Mouse (Mus musculus) hindbrain, embryonic 12.5 days (tissue): Measurements from ENCODE around the gene Matk. TPM values are rescaled to one million over a fixed set of nuclear protein-coding genes. Genes with fewer than 3 reads are reported as not detected.
"Not testable (repeated sequence)": the region's sequence is repeated elsewhere in the genome, so short reads cannot be mapped to it uniquely, and the experiment has no call there.

ENCODE experiments used
- ATAC-seq: fragments of 200-750 bp; cut with Nextera tagmentation; 2 replicates; pipeline ENCODE4 v1.8.0; 2017; ENCODE audit warnings: moderate TSS enrichment; ENCODE audit not compliant: low FRiP score
- H3K27ac ChIP-seq: fragments of 300-500 bp; sonication (generic); 2 replicates; pipeline ENCODE4 v1.5.1; 2016; ENCODE audit warnings: mild to moderate bottlenecking
- H3K27me3 ChIP-seq: fragments of 300-500 bp; sonication (generic); 2 replicates; pipeline ENCODE4 v1.6.1; 2016; ENCODE audit warnings: mild to moderate bottlenecking
- H3K36me3 ChIP-seq: fragments of 300-500 bp; sonication (generic); 2 replicates; pipeline ENCODE4 v1.6.1; 2016; ENCODE audit warnings: mild to moderate bottlenecking
- H3K4me1 ChIP-seq: fragments of 300-500 bp; sonication (generic); 2 replicates; pipeline ENCODE4 v1.6.1; 2016
- H3K4me2 ChIP-seq: fragments of 300-500 bp; sonication (generic); replicated peaks from 2 replicates; pipeline ENCODE4 v1.6.1; 2016; ENCODE audit warnings: mild to moderate bottlenecking
- H3K4me3 ChIP-seq: fragments of 300-500 bp; sonication (generic); 2 replicates; pipeline ENCODE4 v1.5.1; 2016; ENCODE audit warnings: mild to moderate bottlenecking
- H3K9ac ChIP-seq: fragments of 300-500 bp; sonication (generic); 2 replicates; pipeline ENCODE4 v1.6.1; 2016; ENCODE audit warnings: mild to moderate bottlenecking, moderate library complexity
- H3K9me3 ChIP-seq: fragments of 300-500 bp; sonication (generic); replicated peaks from 2 replicates; pipeline ENCODE4 v1.6.1; 2016; ENCODE audit warnings: mild to moderate bottlenecking
- WGBS: fragments of 180-500 bp; shearing (Covaris S2); methylation state at CpG from one replicate; pipeline ENCODE4 v1.1.7; 2016; 5-methylcytosine and 5-hydroxymethylcytosine counted together
- polyA plus RNA-seq: library from polyadenylated mRNA; unstranded; fragments of >200 nt; fragmentation: Nextera tagmentation; extraction: Ambion mirVana; gene quantifications from 2 replicates; pipeline ENCODE4 v1.2.1, GENCODE M21; 2016

The Matk gene
- 6.3 and 6.8 TPM in 2 replicates for polyA plus RNA-seq

GRCm38 (mm10) chr10:81252424-81253419 lies at the start of gene Matk:
TSS of gene Matk (plus strand) at chr10:81252935.
- Histone ChIP-seq H3K9ac (no peak within 1 kb of the TSS), H3K9me3 (no peaks in the 10 kb centered on the region), H3K27ac (peak within 1 kb of the TSS; percentile 31; the same call in 1 of the 2 replicates), H3K4me2 (peak within 1 kb of the TSS; percentile 49), H3K36me3 (0 out of 2 replicates have a peak, but pooled peaks cover 8% of the 10 kb centered on the region), H3K4me1 (peaks cover 22% of the 10 kb centered on the region), H3K4me3 (peak within 1 kb of the TSS; percentile 25), H3K27me3 (peaks cover 76% of the 10 kb centered on the region)
- WGBS, result 8% methylated on average over 44 of the region's 44 CpGs
- peak; percentile 62 for ATAC-seq

GRCm38 (mm10) chr10:81202978-81203720 lies 49.6 kb upstream of the Matk start:
- H3K4me1 ChIP-seq, result no peaks in the 10 kb centered on the region
- no peak overlapping the region for H3K4me3 ChIP-seq
- 68% methylated on average over 8 of the region's 8 CpGs for WGBS
- no peaks in the 10 kb centered on the region for H3K9me3 ChIP-seq
- H3K27ac ChIP-seq, result no peak overlapping the region
- no peak overlapping the region for H3K9ac ChIP-seq
- no peak for ATAC-seq
- H3K4me2 ChIP-seq, result no peak overlapping the region
- peaks cover 18% of the 10 kb centered on the region; the same call in 1 of the 2 replicates for H3K27me3 ChIP-seq
- H3K36me3 ChIP-seq, result peaks cover 24% of the 10 kb centered on the region

GRCm38 (mm10) chr10:81204137-81204536 lies 48.6 kb upstream of the Matk start:
- peaks cover 15% of the 10 kb centered on the region; the same call in 1 of the 2 replicates for H3K27me3 ChIP-seq
- WGBS, result 73% methylated on average over 4 of the region's 4 CpGs
- H3K9ac ChIP-seq, result no peak overlapping the region
- no peaks in the 10 kb centered on the region for H3K9me3 ChIP-seq
- no peaks in the 10 kb centered on the region for H3K4me1 ChIP-seq
- no peak overlapping the region for H3K4me2 ChIP-seq
- no peak for ATAC-seq
- H3K27ac ChIP-seq, result peak overlapping the region; percentile 12; the same call in 1 of the 2 replicates
- no peak overlapping the region for H3K4me3 ChIP-seq
- H3K36me3 ChIP-seq, result peaks cover 30% of the 10 kb centered on the region

- no peak overlapping the region for H3K27ac ChIP-seq
- H3K4me2 ChIP-seq, result no peak overlapping the region
- H3K36me3 ChIP-seq, result peaks cover 84% of the 10 kb centered on the region
- WGBS, result 97% methylated on average over 5 of the region's 5 CpGs
- no peak for ATAC-seq
- peaks cover 17% of the 10 kb centered on the region for H3K9me3 ChIP-seq
- H3K9ac ChIP-seq, result no peak overlapping the region
- H3K4me3 ChIP-seq, result no peak overlapping the region
- H3K4me1 ChIP-seq, result no peaks in the 10 kb centered on the region
- H3K27me3 ChIP-seq, result no peaks in the 10 kb centered on the region
These were observed 42.6 kb upstream of the Matk start for GRCm38 (mm10) chr10:81210154-81210553.

- no peak overlapping the region for H3K4me2 ChIP-seq
- ATAC-seq, result no peak
- no peak overlapping the region for H3K27ac ChIP-seq
- no peak overlapping the region for H3K4me3 ChIP-seq
- no peaks in the 10 kb centered on the region for H3K4me1 ChIP-seq
- H3K27me3 ChIP-seq, result no peaks in the 10 kb centered on the region
- H3K36me3 ChIP-seq, result peaks cover 77% of the 10 kb centered on the region
- 95% methylated on average over 6 of the region's 6 CpGs for WGBS
- H3K9me3 ChIP-seq, result peaks cover 9% of the 10 kb centered on the region; the same call in 1 of the 2 replicates
- no peak overlapping the region for H3K9ac ChIP-seq
These were observed 36.5 kb upstream of the Matk start for GRCm38 (mm10) chr10:81216260-81216659.

GRCm38 (mm10) chr10:81216810-81217209 lies 35.9 kb upstream of the Matk start:
- no peak overlapping the region for H3K27ac ChIP-seq
- ATAC-seq, result no peak
- no peaks in the 10 kb centered on the region for H3K4me1 ChIP-seq
- no peaks in the 10 kb centered on the region for H3K27me3 ChIP-seq
- peaks cover 7% of the 10 kb centered on the region; the same call in 1 of the 2 replicates for H3K9me3 ChIP-seq
- no peak overlapping the region for H3K4me2 ChIP-seq
- no peak overlapping the region for H3K9ac ChIP-seq
- H3K4me3 ChIP-seq, result no peak overlapping the region
- peaks cover 77% of the 10 kb centered on the region for H3K36me3 ChIP-seq
- WGBS, result 87% methylated on average over 6 of the region's 6 CpGs

- not testable (repeated sequence) for H3K27ac ChIP-seq, ATAC-seq, H3K27me3 ChIP-seq, H3K9me3 ChIP-seq, H3K4me1 ChIP-seq, H3K4me2 ChIP-seq, H3K9ac ChIP-seq, H3K4me3 ChIP-seq
- peaks cover 75% of the 10 kb centered on the region for H3K36me3 ChIP-seq
- 22% methylated on average over 1 of the region's 1 CpGs for WGBS
These were observed 35.5 kb upstream of the Matk start for GRCm38 (mm10) chr10:81217267-81217666.

GRCm38 (mm10) chr10:81217964-81218363 lies 34.8 kb upstream of the Matk start:
- no peaks in the 10 kb centered on the region for H3K9me3 ChIP-seq
- H3K4me2 ChIP-seq, result no peak overlapping the region
- peaks cover 68% of the 10 kb centered on the region for H3K36me3 ChIP-seq
- H3K4me1 ChIP-seq, result no peaks in the 10 kb centered on the region
- no peak overlapping the region for H3K4me3 ChIP-seq
- 40% methylated on average over 7 of the region's 7 CpGs for WGBS
- 0 out of 2 replicates have a peak, but pooled peaks have one; percentile 29 for ATAC-seq
- H3K27me3 ChIP-seq, result no peaks in the 10 kb centered on the region
- H3K9ac ChIP-seq, result no peak overlapping the region
- no peak overlapping the region for H3K27ac ChIP-seq

- 87% methylated on average over 5 of the region's 5 CpGs for WGBS
- Histone ChIP-seq H3K4me2 (no peak overlapping the region), H3K9ac (no peak overlapping the region), H3K9me3 (no peaks in the 10 kb centered on the region), H3K27me3 (no peaks in the 10 kb centered on the region), H3K4me1 (no peaks in the 10 kb centered on the region), H3K27ac (no peak overlapping the region), H3K4me3 (no peak overlapping the region), H3K36me3 (peaks cover 48% of the 10 kb centered on the region)
- ATAC-seq, result no peak
These were observed 31.2 kb upstream of the Matk start for GRCm38 (mm10) chr10:81221402-81222015.

- H3K9ac ChIP-seq, H3K9me3 ChIP-seq, ATAC-seq, H3K4me3 ChIP-seq, H3K4me1 ChIP-seq, H3K27ac ChIP-seq, H3K4me2 ChIP-seq, H3K27me3 ChIP-seq: not testable (repeated sequence)
- H3K36me3 ChIP-seq, result peaks cover 35% of the 10 kb centered on the region
- WGBS, result 73% methylated on average over 2 of the region's 2 CpGs
These were observed 29.0 kb upstream of the Matk start for GRCm38 (mm10) chr10:81223731-81224130.

- H3K4me3 ChIP-seq, result peak overlapping the region; percentile 58
- no peaks in the 10 kb centered on the region for H3K9me3 ChIP-seq
- H3K27me3 ChIP-seq, result peaks cover 17% of the 10 kb centered on the region; the same call in 1 of the 2 replicates
- peaks cover 36% of the 10 kb centered on the region for H3K4me1 ChIP-seq
- peak overlapping the region; percentile 77 for H3K9ac ChIP-seq
- peak overlapping the region; percentile 62 for H3K4me2 ChIP-seq
- peak; percentile 33; the same call in 1 of the 2 replicates for ATAC-seq
- WGBS, result 10% methylated on average over 20 of the region's 20 CpGs
- peak overlapping the region; percentile 80 for H3K27ac ChIP-seq
- no peaks in the 10 kb centered on the region for H3K36me3 ChIP-seq
These were observed 22.8 kb upstream of the Matk start for GRCm38 (mm10) chr10:81229735-81230437.
